Mouse (Mus musculus) heart, postnatal 0 days (tissue): ENCODE results near the gene Ddx27.

Experiments used
- CTCF ChIP-seq: IDR thresholded peaks from 2 replicates; pipeline ENCODE4 v1.5.1; 2016; ENCODE audit warnings: antibody characterized with exemption, control low read depth, low read depth
- EP300 ChIP-seq: IDR thresholded peaks from 2 replicates; pipeline ENCODE4 v1.6.1; 2016; ENCODE audit warnings: antibody characterized with exemption, low read depth

DNA sequence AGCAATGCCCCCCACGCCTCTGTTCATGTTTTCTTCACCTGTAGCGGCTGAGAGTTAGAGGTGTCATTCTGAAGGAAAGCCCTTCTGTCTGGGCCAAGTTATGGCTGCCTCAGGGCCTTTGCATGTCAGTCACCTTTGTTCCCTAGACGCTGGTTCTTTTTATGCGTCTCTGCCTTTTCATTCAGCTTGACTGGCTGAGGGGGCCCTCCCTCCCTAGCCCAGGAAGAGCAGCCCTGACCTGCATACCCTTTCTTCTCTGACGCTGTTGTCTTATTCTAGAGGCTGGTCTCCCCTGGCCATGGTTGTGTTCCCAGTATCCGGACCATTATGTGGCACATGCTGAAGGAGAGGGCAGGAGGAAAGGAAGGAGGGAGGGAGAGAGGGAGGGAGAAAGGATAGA, 66.1 kb downstream of the Ddx27 start:
- TF ChIP-seq CTCF (no peak), EP300 (no peak)
